Mouse (Mus musculus) embryonic facial prominence, embryonic 10.5 days (tissue): ENCODE results near the gene Arhgap23. TPM values are rescaled to one million over a fixed set of nuclear protein-coding genes. Genes with fewer than 3 reads are reported as not detected.
A peak's percentile ranks its signal among the peaks of the same experiment; 100 is the strongest.

Experiments
- DNase-seq: peaks from one replicate; pipeline ENCODE4 v3.0.0-alpha.2; 2017; ENCODE audit warnings: low spot score
- H3K27ac ChIP-seq: fragments of 300-500 bp; sonication (generic); replicated peaks from 2 replicates; pipeline ENCODE4 v1.5.1; 2016; ENCODE audit warnings: mild to moderate bottlenecking
- H3K27me3 ChIP-seq: fragments of 300-500 bp; sonication (generic); replicated peaks from 2 replicates; pipeline ENCODE4 v1.6.1; 2016; ENCODE audit warnings: low read depth, mild to moderate bottlenecking; ENCODE audit not compliant: poor library complexity, severe bottlenecking
- H3K36me3 ChIP-seq: fragments of 300-500 bp; sonication (generic); replicated peaks from 2 replicates; pipeline ENCODE4 v1.6.1; 2016; ENCODE audit warnings: mild to moderate bottlenecking, moderate library complexity
- H3K4me1 ChIP-seq: fragments of 300-500 bp; sonication (generic); 2 replicates; pipeline ENCODE4 v1.6.1; 2016
- H3K4me3 ChIP-seq: fragments of 300-500 bp; sonication (generic); 2 replicates; pipeline ENCODE4 v1.5.1; 2016; ENCODE audit warnings: mild to moderate bottlenecking, moderate library complexity
- H3K9me3 ChIP-seq: fragments of 300-500 bp; sonication (generic); 2 replicates; pipeline ENCODE4 v1.6.1; 2016; ENCODE audit warnings: mild to moderate bottlenecking
- WGBS: fragments of 180-500 bp; shearing (Covaris S2); methylation state at CpG from one replicate; pipeline ENCODE4 v1.1.7; 2016; 5-methylcytosine and 5-hydroxymethylcytosine counted together
- polyA plus RNA-seq: library from polyadenylated mRNA; unstranded; fragments of >200 nt; fragmentation: Nextera tagmentation; extraction: Ambion mirVana; gene quantifications from 2 replicates; pipeline ENCODE4 v1.2.1, GENCODE M21; 2016

The Arhgap23 gene
- polyA plus RNA-seq, 1 experiment from 2014 or later, result 2.4 TPM

- peaks cover 74% of the 10 kb centered on the region for H3K4me1 ChIP-seq
- no peaks in the 10 kb centered on the region for H3K36me3 ChIP-seq
- no peak for DNase-seq
- peaks cover 100% of the 10 kb centered on the region for H3K27me3 ChIP-seq
- WGBS, result 59% methylated on average over 12 of the region's 12 CpGs
- H3K9me3 ChIP-seq, result no peaks in the 10 kb centered on the region
- H3K4me3 ChIP-seq, result peak overlapping the region; percentile 81; the same call in 1 of the 2 replicates
- peak overlapping the region; percentile 37; the same call in 1 of the 2 replicates for H3K27ac ChIP-seq
Measured at GRCm38 (mm10) chr11:97547957-97548706, 132.8 kb downstream of the Arhgap23 start.

GRCm38 (mm10) chr11:97548757-97549156 lies 133.4 kb downstream of the Arhgap23 start:
- H3K27ac ChIP-seq, result 0 out of 2 replicates have a peak overlapping the region, but pooled peaks have one; percentile 24
- WGBS, result 40% methylated on average over 8 of the region's 8 CpGs
- no peak for DNase-seq

More at GRCm38 (mm10) chr11:97548757-97549156, 133.4 kb downstream of the Arhgap23 start:
- H3K36me3 ChIP-seq, result no peaks in the 10 kb centered on the region
- H3K4me3 ChIP-seq, result no peak overlapping the region
- peaks cover 100% of the 10 kb centered on the region for H3K27me3 ChIP-seq
- no peaks in the 10 kb centered on the region for H3K9me3 ChIP-seq
- peaks cover 73% of the 10 kb centered on the region for H3K4me1 ChIP-seq

Other genes with a start within 250 kb of the Arhgap23 start
- gene Kpnb1, start 227.7 kb upstream of the Arhgap23 start, polyA plus RNA-seq, result 85.5 and 85.9 TPM in 2 replicates
- 85.5 and 88.1 TPM in 2 replicates for gene Npepps, start 134.9 kb upstream of the Arhgap23 start, polyA plus RNA-seq
- 65.7 and 67.0 TPM in 2 replicates for gene Mrpl45, start 99.8 kb upstream of the Arhgap23 start, polyA plus RNA-seq
- 0.05 and 0.07 TPM in 2 replicates for gene Gpr179, start 63.5 kb upstream of the Arhgap23 start, polyA plus RNA-seq
- 3.3 TPM in 2 replicates for gene Socs7, start 53.0 kb upstream of the Arhgap23 start, polyA plus RNA-seq
- 0.35 and 0.54 TPM in 2 replicates for gene 4933428G20Rik, start 84.8 kb downstream of the Arhgap23 start, polyA plus RNA-seq
- 0.72 and 0.80 TPM in 2 replicates for gene Srcin1, start 160.7 kb downstream of the Arhgap23 start, polyA plus RNA-seq
- 13.0 and 14.4 TPM in 2 replicates for gene Epop, start 214.2 kb downstream of the Arhgap23 start, polyA plus RNA-seq
- 2.1 and 2.2 TPM in 2 replicates for gene Mllt6, start 247.9 kb downstream of the Arhgap23 start, polyA plus RNA-seq